Mouse (Mus musculus) neural tube, embryonic 15.5 days (tissue): ENCODE measurements at regions not wholly inside any gene's neighbourhood (a gene's known extent, or its start where the extent isn't known, plus 50 kb on each side); places are given as distances from the start of the nearest gene placed in this dataset.

ENCODE experiments used
- ATAC-seq: fragments of 200-750 bp; cut with Nextera tagmentation; 2 replicates; pipeline ENCODE4 v1.8.0; 2017; ENCODE audit warnings: mild to moderate bottlenecking, moderate TSS enrichment, moderate library complexity; ENCODE audit not compliant: low FRiP score
- H3K27ac ChIP-seq: fragments of 300-500 bp; sonication (generic); replicated peaks from 2 replicates; pipeline ENCODE4 v1.5.1; 2015; ENCODE audit warnings: mild to moderate bottlenecking, inconsistent platforms
- H3K27me3 ChIP-seq: fragments of 300-500 bp; sonication (generic); replicated peaks from 2 replicates; pipeline ENCODE4 v1.6.1; 2015; ENCODE audit warnings: inconsistent platforms
- H3K36me3 ChIP-seq: fragments of 300-500 bp; sonication (generic); 2 replicates; pipeline ENCODE4 v1.6.1; 2015; ENCODE audit warnings: inconsistent platforms
- H3K4me1 ChIP-seq: fragments of 300-500 bp; sonication (generic); 2 replicates; pipeline ENCODE4 v1.6.1; 2015; ENCODE audit warnings: inconsistent platforms
- H3K4me2 ChIP-seq: fragments of 300-500 bp; sonication (generic); 2 replicates; pipeline ENCODE4 v1.6.1; 2015; ENCODE audit warnings: inconsistent platforms, mild to moderate bottlenecking, moderate library complexity
- H3K4me3 ChIP-seq: fragments of 300-500 bp; sonication (generic); replicated peaks from 2 replicates; pipeline ENCODE4 v1.5.1; 2015; ENCODE audit warnings: mild to moderate bottlenecking, inconsistent platforms
- H3K9ac ChIP-seq: fragments of 300-500 bp; sonication (generic); replicated peaks from 2 replicates; pipeline ENCODE4 v1.6.1; 2015; ENCODE audit warnings: mild to moderate bottlenecking, inconsistent platforms
- H3K9me3 ChIP-seq: fragments of 300-500 bp; sonication (generic); replicated peaks from 2 replicates; pipeline ENCODE4 v1.6.1; 2016; ENCODE audit warnings: inconsistent platforms
- WGBS: fragments of 180-500 bp; shearing (Covaris S2); methylation state at CpG from one replicate; pipeline ENCODE4 v1.1.7; 2015; ENCODE audit warnings: mixed read lengths; 5-methylcytosine and 5-hydroxymethylcytosine counted together

DNA sequence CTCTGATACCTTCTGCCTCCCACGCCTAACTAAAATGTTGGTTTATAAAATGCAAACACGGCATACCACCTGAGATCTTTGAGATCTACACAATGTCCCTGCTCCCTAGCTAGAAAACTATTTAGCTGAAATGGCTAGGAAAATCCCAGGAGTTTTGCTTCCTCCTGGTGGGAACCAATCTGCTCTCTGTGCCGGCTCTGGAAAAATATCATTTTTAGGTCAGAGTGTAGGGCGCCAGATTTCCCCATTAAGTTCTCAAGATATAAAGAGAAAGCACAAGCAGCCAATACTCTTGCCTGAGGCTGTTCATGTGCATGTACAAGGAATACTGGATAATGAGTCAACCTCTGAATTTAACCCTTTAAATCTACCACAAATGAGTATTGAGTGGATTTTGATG, 301.0 kb downstream of the 9330182O14Rik start:
- Histone ChIP-seq H3K27me3 (no peaks in the 10 kb centered on the region), H3K9me3 (no peaks in the 10 kb centered on the region), H3K36me3 (no peaks in the 10 kb centered on the region), H3K27ac (no peak overlapping the region), H3K4me2 (no peak overlapping the region), H3K4me1 (0 out of 2 replicates have a peak, but pooled peaks cover 3% of the 10 kb centered on the region), H3K9ac (no peak overlapping the region), H3K4me3 (no peak overlapping the region)
- WGBS = 86% methylated on average over 4 of the region's 4 CpGs
- no peak for ATAC-seq

DNA sequence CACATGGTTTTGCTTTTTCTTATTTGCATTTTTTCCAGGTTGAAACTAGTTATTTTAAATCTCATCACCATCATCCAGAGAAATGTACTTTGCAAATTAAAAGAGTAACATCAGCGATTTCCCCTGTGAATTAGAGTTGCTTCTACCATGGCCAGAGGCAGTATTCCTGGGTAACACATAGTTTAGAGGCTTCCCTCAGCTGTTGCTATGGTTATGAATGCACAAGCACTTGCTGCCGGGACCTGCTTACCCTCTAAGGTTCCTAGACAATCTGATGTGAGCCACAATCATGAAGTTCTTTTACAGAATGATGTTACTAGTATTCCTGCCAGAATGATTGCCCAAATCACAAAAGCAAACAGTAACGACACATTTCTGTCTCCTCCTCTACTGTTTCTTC, 302.5 kb downstream of the 9330182O14Rik start:
- Histone ChIP-seq H3K9ac (no peak overlapping the region), H3K27me3 (no peaks in the 10 kb centered on the region), H3K36me3 (no peaks in the 10 kb centered on the region), H3K4me3 (no peak overlapping the region), H3K27ac (no peak overlapping the region), H3K9me3 (no peaks in the 10 kb centered on the region), H3K4me1 (0 out of 2 replicates have a peak, but pooled peaks cover 3% of the 10 kb centered on the region), H3K4me2 (no peak overlapping the region)
- WGBS = 37% methylated on average over 3 of the region's 3 CpGs
- ATAC-seq = no peak; the same call in 1 of the 2 replicates

DNA sequence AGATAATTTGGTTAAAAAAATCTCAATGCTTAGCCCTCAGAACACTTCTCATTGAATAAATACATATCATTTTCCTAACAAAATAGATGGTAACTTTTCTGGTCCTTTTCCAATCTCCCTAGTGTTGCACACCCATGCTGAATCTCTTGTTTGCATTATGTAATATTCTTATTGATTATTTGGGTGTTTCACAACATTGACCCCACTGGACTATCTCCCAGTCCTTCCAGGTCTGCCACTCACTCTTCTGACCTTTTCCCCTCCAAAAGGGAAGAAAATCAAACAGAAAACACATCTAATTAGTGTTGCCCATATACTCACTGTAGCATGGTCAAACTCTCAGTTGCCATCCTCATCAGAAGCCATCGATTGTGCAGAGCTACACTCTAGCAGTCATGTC, 305.7 kb downstream of the 9330182O14Rik start:
- Histone ChIP-seq H3K27ac (no peak overlapping the region), H3K4me2 (no peak overlapping the region), H3K4me1 (0 out of 2 replicates have a peak, but pooled peaks cover 3% of the 10 kb centered on the region), H3K4me3 (no peak overlapping the region), H3K27me3 (no peaks in the 10 kb centered on the region), H3K36me3 (no peaks in the 10 kb centered on the region), H3K9ac (no peak overlapping the region), H3K9me3 (no peaks in the 10 kb centered on the region)
- no peak for ATAC-seq
- WGBS = 98% methylated on average over 1 of the region's 1 CpGs

DNA sequence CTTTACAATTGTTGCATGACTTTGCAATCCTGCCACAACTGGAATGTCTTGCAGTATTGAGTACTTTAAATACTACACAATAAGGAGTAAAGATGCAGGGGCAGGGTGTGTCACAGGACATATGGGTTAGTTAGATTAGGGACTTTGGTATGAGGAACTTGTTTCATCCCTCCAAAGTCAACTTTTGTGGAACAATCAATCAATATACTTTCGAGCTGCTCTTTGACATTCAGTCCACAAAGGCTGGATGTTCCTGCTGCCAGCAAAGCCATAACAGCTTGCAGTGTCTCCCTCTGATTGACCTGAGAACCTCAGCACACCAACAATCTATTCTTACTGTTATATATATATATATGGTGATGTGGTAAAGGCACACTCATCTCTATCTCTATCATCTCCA, 314.5 kb downstream of the 9330182O14Rik start:
- WGBS = 74% methylated on average over 1 of the region's 1 CpGs
- no peak overlapping the region for H3K4me3 ChIP-seq
- H3K27ac ChIP-seq = no peak overlapping the region
- no peaks in the 10 kb centered on the region for H3K9me3 ChIP-seq
- no peak overlapping the region for H3K4me2 ChIP-seq
- ATAC-seq = no peak
- H3K27me3 ChIP-seq = no peaks in the 10 kb centered on the region
- no peaks in the 10 kb centered on the region for H3K36me3 ChIP-seq
- no peak overlapping the region for H3K9ac ChIP-seq
- H3K4me1 ChIP-seq = no peaks in the 10 kb centered on the region

DNA sequence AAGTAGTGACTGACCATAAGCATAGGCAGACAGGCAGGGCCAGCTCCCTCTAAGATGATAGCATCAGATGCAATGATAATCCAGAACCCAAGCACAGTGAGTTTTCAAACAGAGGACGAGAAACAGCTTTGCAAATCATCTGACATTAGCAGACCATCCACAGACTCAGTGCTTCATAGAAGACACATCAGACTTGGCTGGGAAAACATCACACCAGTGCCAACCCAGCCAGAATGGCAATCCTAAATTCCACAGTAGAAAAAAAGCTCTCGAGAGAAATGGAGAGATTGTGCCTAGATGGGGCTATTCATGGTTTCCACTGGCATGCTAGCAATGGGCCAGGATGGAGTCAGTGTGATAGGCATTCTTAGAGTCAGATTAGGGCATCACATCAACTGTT, 319.1 kb downstream of the 9330182O14Rik start:
- Histone ChIP-seq H3K9ac (no peak overlapping the region), H3K4me3 (no peak overlapping the region), H3K36me3 (no peaks in the 10 kb centered on the region), H3K9me3 (no peaks in the 10 kb centered on the region), H3K27me3 (no peaks in the 10 kb centered on the region), H3K4me2 (no peak overlapping the region), H3K27ac (no peak overlapping the region), H3K4me1 (no peaks in the 10 kb centered on the region)
- 84% methylated on average over 2 of the region's 2 CpGs for WGBS
- ATAC-seq = no peak

DNA sequence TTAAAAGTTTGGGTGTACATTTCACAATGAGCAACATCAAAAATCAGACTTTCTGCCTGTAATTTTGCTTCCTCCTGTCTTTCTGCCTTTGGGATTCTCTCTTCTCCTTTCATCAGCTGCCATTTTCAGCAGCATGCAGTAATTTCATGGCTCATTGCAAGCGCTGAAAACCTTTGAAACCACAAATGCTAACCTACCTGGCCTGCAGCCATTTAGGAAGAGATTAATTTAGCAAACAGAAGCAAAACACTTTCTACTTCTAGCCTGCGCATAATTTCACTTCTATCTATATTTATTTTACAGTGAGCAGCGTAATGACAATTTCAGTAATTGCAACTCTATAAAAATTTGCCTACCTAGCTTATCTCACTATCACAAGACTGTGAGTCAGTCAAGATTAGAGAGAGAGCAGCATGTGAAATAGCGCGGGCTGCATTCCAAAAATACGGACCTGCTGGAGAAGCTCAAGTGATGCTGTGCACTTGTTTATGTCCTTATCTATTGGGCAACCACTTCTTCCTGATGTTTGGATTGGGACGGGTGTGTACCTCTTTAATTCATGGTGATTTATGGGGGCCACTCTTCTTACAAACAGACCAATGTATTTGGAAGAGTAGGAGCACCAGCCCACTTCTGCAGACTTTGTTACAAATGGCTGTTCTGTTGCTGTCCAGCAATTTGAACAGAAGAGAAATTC, 341.6 kb downstream of the 9330182O14Rik start:
- peaks cover 9% of the 10 kb centered on the region; the same call in 1 of the 2 replicates for H3K4me1 ChIP-seq
- no peak overlapping the region for H3K4me3 ChIP-seq
- no peaks in the 10 kb centered on the region for H3K9me3 ChIP-seq
- no peak overlapping the region for H3K9ac ChIP-seq
- peak overlapping the region; percentile 1; the same call in 1 of the 2 replicates for H3K4me2 ChIP-seq
- 45% methylated on average over 7 of the region's 7 CpGs for whole genome bisulfite sequencing
- H3K36me3 ChIP-seq = no peaks in the 10 kb centered on the region
- H3K27me3 ChIP-seq = no peaks in the 10 kb centered on the region
- peak; percentile 73; the same call in 1 of the 2 replicates for ATAC-seq
- H3K27ac ChIP-seq = peak overlapping the region; percentile 19; the same call in 1 of the 2 replicates

DNA sequence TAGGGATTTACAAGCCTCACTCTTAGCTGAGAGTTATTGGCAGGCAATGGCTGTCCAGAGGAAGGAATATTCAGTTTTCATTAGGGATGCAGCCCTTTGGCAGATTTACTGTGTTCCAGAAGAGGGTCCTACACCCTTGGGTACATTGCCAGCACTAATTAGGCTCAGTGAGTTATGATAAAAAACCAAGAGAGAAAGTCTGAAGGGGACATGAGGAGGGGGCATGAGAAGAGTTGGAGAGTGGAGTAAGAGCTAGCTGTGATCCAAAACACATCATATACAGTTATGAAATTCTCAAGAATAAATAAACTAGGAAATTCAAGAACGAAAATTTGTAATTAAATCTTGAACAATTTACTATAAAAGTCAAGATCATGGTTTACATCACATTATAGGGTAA, 346.2 kb downstream of the 9330182O14Rik start:
- Histone ChIP-seq H3K9ac (no peak overlapping the region), H3K36me3 (no peaks in the 10 kb centered on the region), H3K9me3 (no peaks in the 10 kb centered on the region), H3K27ac (no peak overlapping the region), H3K27me3 (no peaks in the 10 kb centered on the region), H3K4me1 (peaks cover 8% of the 10 kb centered on the region; the same call in 1 of the 2 replicates), H3K4me3 (no peak overlapping the region), H3K4me2 (no peak overlapping the region)
- no peak for ATAC-seq
- 81% methylated on average over 1 of the region's 1 CpGs for WGBS

DNA sequence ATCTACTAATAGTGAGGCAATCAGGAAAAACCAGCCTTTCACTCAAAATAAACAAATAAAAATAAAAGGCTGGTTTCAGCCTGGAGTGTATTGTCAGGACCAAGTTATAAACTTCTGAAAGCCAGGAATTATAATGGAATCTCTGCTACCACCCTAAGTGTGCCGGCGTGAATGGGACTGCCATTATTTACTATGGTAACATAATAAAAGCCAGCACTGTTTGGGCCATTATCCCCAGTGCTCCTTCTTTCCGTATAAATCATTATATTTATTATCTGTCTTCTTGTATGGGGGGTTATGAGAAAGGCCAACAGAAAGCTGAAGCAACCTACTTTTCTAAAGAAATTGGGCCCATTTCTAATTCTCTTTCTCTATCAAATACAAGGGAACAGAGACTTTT, 347.1 kb downstream of the 9330182O14Rik start:
- 5% methylated on average over 3 of the region's 3 CpGs for WGBS
- H3K4me3 ChIP-seq = no peak overlapping the region
- H3K9ac ChIP-seq = no peak overlapping the region
- no peaks in the 10 kb centered on the region for H3K4me1 ChIP-seq
- no peak for ATAC-seq
- no peaks in the 10 kb centered on the region for H3K9me3 ChIP-seq
- H3K27ac ChIP-seq = no peak overlapping the region
- no peaks in the 10 kb centered on the region for H3K36me3 ChIP-seq
- no peak overlapping the region for H3K4me2 ChIP-seq
- no peaks in the 10 kb centered on the region for H3K27me3 ChIP-seq

DNA sequence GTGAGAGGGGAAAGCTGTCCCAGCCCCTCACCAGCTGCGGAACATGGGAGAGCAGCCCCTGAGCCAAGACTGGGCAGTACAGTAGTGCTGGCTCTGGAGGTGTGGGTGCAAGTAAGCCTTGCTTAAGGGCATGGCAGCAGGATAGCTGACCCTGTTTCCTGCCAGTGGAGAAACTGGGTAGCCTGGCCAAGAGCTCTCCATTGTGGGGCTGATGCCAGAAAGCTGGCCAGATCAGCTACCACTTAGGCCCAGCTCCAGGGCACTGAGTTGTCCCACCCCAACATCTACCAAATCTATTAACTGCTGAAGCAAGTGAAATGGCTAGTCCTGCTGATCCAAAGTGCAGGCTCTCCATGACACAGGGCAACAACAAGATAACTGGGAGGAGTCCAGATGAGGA, 351.8 kb downstream of the 9330182O14Rik start:
- Histone ChIP-seq H3K9me3 (no peaks in the 10 kb centered on the region), H3K4me3 (no peak overlapping the region), H3K4me2 (no peak overlapping the region), H3K4me1 (no peaks in the 10 kb centered on the region), H3K9ac (no peak overlapping the region), H3K36me3 (no peaks in the 10 kb centered on the region), H3K27ac (no peak overlapping the region), H3K27me3 (no peaks in the 10 kb centered on the region)
- WGBS = 87% methylated on average over 1 of the region's 1 CpGs
- ATAC-seq = no peak

DNA sequence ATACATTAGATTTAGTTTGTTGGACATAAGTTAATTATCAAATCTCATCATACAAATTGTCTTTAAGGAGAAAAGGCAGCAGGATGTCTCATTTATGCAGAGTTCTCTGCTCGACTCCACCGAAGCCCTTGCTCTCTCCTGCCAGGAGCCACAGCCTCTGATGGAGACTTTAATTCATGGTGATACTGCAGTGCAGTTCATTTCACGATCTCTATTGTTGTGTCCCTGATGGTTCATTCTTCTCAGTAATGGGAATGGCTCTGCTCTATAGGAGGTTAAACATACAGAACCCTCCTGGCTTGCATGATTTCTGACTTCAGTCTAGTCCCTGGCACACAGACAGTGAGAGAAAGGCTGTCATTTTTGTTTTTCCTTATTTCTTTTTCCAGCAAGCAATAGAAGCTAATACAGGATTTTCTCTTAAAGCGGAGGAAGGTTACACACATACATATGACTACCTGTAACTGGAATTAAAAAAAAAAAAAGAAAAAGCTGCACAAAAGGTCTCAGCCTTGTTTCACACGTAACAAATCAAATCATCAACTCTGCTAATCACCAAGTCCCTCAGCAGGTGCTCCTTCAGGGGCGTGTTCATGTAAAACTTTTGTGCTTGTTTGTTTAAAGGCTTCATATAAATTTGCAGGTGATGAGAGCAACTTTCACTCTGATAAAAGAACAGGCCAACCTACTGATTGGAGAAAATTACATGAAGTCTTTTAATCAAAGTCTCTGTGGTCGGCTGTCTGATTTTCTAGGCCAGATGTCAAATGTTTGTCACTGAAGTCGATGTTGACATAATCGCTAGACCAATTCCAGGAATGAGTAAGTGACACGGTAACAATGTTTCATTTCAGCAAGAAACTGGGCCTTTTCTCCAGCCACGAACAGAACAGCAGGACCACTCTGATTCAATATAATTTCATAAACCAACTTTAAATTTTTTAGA, 367.3 kb downstream of the 9330182O14Rik start:
- WGBS = 47% methylated on average over 11 of the region's 11 CpGs
- H3K36me3 ChIP-seq = no peaks in the 10 kb centered on the region
- H3K9me3 ChIP-seq = no peaks in the 10 kb centered on the region
- no peak for ATAC-seq
- H3K4me2 ChIP-seq = no peak overlapping the region
- no peak overlapping the region for H3K27ac ChIP-seq
- H3K9ac ChIP-seq = no peak overlapping the region
- H3K27me3 ChIP-seq = no peaks in the 10 kb centered on the region
- no peaks in the 10 kb centered on the region for H3K4me1 ChIP-seq
- H3K4me3 ChIP-seq = no peak overlapping the region

DNA sequence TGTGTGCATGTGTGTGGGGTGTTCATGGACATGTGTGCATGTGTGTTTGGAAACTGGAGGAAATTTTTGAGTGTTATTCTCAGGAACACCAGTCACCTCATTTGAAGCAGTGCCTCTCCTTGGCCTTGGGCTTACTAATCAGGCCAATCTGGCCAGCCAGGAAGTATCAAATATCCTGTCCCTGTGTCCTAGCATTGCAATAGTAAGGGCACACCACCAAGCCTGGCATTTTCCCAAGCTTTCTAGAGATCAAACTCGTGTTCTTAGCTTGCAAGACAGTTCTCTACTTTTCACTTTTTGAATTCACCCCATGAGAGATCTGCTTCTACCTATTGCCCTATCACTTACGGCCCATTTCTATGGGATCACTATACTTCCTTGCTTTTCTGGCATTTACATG, 376.7 kb downstream of the 9330182O14Rik start:
- no peak overlapping the region for H3K9ac ChIP-seq
- no peaks in the 10 kb centered on the region for H3K36me3 ChIP-seq
- no peak overlapping the region for H3K27ac ChIP-seq
- 83% methylated on average over 2 of the region's 2 CpGs for WGBS
- H3K4me3 ChIP-seq = no peak overlapping the region
- H3K4me2 ChIP-seq = no peak overlapping the region
- no peak for ATAC-seq
- H3K9me3 ChIP-seq = no peaks in the 10 kb centered on the region
- no peaks in the 10 kb centered on the region for H3K27me3 ChIP-seq
- no peaks in the 10 kb centered on the region for H3K4me1 ChIP-seq

DNA sequence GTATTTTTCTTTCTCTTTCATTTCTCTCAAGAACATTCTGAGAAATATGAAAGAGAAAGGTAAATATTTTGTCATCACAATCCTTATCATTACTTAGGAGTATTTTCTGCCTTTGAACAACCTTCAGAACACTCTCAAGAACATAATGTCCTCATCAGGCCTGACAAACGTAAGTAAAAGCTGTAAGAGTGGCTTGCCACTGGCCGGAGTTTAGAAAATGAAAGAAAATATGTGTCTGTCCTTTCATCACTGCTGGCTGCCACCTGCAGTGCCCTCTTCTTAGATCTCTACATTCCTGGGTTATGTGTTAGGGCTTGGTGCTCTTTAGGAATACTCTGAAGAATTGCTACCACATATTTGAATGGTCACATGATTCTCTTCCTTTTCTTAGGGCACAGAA, 390.2 kb downstream of the 9330182O14Rik start:
- no peaks in the 10 kb centered on the region for H3K9me3 ChIP-seq
- H3K4me3 ChIP-seq = no peak overlapping the region
- H3K4me1 ChIP-seq = no peaks in the 10 kb centered on the region
- H3K4me2 ChIP-seq = no peak overlapping the region
- no peak overlapping the region for H3K9ac ChIP-seq
- no peak for ATAC-seq
- no peaks in the 10 kb centered on the region for H3K27me3 ChIP-seq
- WGBS = 77% methylated on average over 2 of the region's 2 CpGs
- H3K36me3 ChIP-seq = no peaks in the 10 kb centered on the region
- no peak overlapping the region for H3K27ac ChIP-seq
